Mouse (Mus musculus) left cerebral cortex, postnatal 14 days (tissue): ENCODE results near the gene Trim38. TPM values are rescaled to one million over a fixed set of nuclear protein-coding genes. Genes with fewer than 3 reads are reported as not detected.
"Not testable (repeated sequence)": the region's sequence is repeated elsewhere in the genome, so short reads cannot be mapped to it uniquely, and the experiment has no call there.

Experiments
- DNase-seq, 2 experiments: peaks; one replicate each; pipeline ENCODE4 v3.0.0; 2021 to 2022; ENCODE audit warnings: low spot score in 2 of 2, mixed read lengths in 1 of 2
- intact Hi-C: fragments of 180-260 bp; cut with DNase I; formaldehyde crosslinking; loops from one replicate; pipeline ENCODE4 v1.15.1; 2025
- total RNA-seq, 2 experiments: library from RNA; stranded (reverse); gene quantifications; 2 replicates each; pipeline ENCODE4 v1.2.3; 2021

Trim38 gene
- total RNA-seq, 2 experiments from 2014 or later = not detected

- no peak for DNase-seq
- intact Hi-C loops = loop anchor here (10.0 kb wide), 2 partner anchors 320 to 1700 kb away; partner anchors contain the start of genes Abt1, Hist1h2ag, Hist1h2bj and Hist1h4i
Observed at GRCm38 (mm10) chr13:23744421-23745380, 25.0 kb upstream of the Trim38 start.

DNA sequence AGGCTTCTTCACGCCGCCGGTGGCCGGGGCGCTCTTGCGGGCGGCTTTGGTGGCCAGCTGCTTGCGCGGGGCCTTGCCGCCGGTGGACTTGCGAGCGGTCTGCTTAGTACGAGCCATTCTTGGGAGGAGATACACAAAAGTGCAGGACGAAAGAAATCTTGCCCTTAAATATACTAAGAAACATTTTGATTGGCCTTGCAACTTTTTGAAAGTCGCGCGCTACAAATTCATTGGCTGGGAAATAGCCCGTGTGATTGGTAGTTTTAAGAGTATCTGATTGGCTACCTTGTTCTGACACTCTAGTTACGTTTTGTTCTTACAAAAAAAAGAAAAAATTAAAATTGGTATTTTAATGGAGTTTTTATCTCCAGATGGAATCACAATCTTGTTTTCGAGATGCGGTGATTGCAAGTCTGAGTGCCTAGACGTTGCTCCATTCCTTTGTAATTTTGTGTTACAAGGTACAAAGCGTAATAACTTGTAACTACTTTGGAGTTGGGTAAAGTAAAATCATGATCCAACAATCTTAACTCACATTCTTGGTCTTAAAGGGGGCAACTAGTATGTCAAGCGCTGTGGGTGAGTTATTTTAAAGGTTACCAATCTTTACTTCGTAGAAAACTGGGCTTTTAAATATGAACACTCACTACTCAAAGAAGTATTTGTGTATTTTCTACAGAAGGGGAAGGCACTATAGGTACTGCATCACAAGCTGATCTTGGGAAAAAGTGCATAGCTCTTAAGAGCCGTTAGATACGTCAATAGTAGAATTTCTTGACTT lies 24.1 kb upstream of the Trim38 start, which contains the start of gene Hist1h3c:
Gene Hist1h3c, minus strand, starts transcription at position 222 of the 781 bp plus-strand sequence.
- DNase-seq = peak; percentile 92 to 93
- intact Hi-C loops = loop anchor here (10.0 kb wide), 2 partner anchors 321 to 1701 kb away; partner anchors contain the start of genes Abt1, Hist1h2ag, Hist1h2bj and Hist1h4i

DNA sequence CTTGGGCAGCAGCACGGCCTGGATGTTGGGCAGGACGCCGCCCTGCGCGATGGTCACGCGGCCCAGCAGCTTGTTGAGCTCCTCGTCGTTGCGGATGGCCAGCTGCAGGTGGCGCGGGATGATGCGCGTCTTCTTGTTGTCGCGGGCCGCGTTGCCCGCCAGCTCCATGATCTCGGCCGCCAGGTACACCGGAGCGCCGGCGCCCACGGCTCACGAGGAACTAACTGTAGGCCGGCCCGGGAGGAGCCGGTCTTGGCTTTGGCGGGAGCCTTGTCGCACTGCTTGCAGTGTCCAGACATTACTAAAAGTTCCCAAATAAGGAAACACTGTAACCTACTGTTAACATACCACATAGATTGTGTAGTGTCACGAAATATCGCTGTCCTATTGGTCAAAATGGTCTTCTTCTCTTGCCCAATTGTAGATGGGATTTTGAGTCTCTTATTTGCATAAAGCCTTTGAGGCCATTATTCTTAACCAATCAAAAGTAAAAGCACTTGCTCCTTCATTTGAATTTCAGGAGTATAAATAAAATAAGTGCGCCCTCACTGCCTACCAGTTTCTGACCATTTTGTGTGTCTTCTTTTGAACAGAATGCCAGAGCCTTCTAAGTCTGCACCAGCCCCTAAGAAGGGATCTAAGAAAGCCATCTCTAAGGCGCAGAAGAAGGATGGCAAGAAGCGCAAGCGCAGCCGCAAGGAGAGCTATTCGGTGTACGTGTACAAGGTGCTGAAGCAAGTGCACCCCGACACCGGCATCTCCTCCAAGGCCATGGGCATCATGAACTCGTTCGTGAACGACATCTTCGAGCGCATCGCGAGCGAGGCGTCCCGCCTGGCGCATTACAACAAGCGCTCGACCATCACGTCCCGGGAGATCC lies 23.3 kb upstream of the Trim38 start, which contains the start of gene Hist1h2bb:
Gene Hist1h2bb, plus strand, starts transcription at position 534 of the 880 bp plus-strand sequence.
- DNase-seq = peak; percentile 73 to 94
- intact Hi-C loops = loop anchor here (10.0 kb wide), 2 partner anchors 322 to 1702 kb away; partner anchors contain the start of genes Abt1, Hist1h2ag, Hist1h2bj and Hist1h4i

DNA sequence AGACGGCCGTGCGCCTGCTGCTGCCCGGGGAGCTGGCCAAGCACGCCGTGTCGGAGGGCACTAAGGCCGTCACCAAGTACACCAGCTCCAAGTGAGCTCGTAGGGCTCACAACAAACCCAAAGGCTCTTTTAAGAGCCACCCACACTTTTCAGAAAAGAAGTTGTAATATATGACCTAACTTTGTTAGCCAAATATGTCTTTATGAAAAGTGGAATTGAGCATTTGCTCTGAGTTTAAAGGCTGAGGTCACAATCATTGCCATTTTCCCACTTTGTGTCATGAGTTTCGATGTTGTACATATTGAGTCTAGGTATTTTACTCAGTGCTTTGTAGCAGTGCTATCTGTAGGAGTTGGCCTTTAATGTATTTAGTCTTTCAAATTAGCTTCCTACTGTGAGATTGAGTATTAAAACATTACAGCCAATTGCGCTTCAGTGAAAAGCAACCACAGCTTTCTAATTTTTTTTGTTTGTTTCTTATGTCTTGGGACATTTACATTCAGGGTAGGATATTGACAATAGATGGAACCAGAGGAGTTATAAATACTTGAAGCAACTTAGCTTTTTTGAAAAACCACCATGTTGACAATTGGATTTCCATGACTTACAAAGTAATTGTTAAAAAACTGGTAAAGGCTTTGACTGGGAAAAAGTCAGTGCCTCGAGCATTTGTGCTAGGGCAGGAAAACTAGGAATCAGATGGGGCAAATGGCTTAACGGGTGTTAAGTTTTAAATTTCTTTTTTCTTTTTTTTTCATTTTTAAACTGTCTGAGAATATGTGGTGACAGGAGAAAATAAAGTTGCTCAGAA lies 22.4 kb upstream of the Trim38 start:
- intact Hi-C loops = loop anchor here (10.0 kb wide), 2 partner anchors 322 to 1702 kb away; partner anchors contain the start of genes Abt1, Hist1h2ag, Hist1h2bj and Hist1h4i
- no peak for DNase-seq

DNA sequence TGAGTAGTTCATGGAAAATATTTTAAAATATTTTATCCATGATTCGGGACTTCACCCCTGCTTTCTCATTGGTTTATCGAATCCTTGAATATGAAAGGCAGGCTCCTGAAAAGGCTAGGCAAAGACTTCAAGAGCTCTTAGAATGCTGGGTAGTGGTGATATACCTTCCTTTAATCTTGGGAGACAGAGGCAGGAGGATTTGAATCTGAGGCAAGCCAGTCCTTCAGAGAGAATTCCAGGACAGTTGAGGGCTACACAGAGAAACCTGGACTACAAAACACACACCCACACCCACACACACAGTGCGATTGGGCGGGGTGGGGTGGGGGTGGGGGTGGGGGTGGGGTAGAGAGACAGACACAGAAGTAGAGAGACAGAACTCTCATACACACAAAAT lies 21.8 kb upstream of the Trim38 start:
- DNase-seq = no peak
- intact Hi-C loops = loop anchor here (10.0 kb wide), 2 partner anchors 323 to 1703 kb away; partner anchors contain the start of genes Abt1, Hist1h2ag, Hist1h2bj and Hist1h4i

GRCm38 (mm10) chr13:23749563-23750121 lies 20.1 kb upstream of the Trim38 start:
- DNase-seq = no peak
- intact Hi-C loops = loop anchor here (10.0 kb wide), 2 partner anchors 325 to 1705 kb away; partner anchors contain the start of genes Abt1, Hist1h2ag, Hist1h2bj and Hist1h4i

DNA sequence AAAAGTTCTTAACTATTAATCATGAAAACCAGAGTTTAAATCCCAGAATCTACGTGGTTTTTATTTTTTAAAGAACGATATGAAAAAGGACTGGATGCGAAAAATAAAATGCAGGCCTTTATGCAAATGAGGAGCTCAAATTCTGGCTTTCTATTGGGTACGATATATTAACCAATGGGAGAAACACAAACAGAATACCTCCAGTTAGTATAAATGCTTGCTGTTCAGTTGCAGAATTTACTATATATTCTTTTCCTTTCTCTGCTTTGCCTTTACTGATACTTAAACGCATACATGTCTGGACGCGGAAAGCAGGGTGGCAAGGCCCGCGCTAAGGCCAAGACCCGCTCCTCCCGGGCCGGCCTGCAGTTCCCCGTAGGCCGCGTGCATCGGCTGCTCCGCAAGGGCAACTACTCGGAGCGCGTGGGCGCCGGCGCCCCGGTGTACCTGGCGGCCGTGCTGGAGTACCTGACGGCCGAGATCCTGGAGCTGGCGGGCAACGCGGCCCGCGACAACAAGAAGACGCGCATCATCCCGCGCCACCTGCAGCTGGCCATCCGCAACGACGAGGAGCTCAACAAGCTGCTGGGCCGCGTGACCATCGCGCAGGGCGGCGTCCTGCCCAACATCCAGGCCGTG lies 18.8 kb upstream of the Trim38 start, which contains the start of gene Hist1h2ab:
Gene Hist1h2ab, plus strand, starts transcription at position 288 of the 639 bp plus-strand sequence.
- DNase-seq = peak in 1 of 2 experiments; percentile 71
- intact Hi-C loops = not testable (repeated sequence)

DNA sequence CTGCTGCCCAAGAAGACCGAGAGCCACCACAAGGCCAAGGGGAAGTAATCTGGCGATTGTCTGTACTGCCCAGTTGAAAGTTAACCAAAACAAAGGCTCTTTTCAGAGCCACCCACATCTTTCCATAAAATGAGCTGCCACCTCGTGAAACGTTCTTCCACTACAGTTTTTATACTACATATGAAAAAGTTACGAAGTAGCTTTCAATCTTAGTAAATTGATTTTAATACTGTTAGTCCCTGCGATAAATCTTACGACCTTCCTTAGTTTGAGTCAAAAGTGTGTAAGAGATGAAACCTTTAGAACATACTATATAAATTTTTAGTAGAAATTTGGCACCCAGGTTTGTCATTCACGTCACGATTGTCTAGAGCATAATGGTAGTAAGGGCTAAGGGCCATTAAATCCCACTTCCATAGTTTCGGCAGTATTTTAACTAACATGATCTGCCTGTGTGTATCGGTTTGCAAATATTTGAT lies 18.2 kb upstream of the Trim38 start:
- intact Hi-C loops = no loop called here
- DNase-seq = no peak

DNA sequence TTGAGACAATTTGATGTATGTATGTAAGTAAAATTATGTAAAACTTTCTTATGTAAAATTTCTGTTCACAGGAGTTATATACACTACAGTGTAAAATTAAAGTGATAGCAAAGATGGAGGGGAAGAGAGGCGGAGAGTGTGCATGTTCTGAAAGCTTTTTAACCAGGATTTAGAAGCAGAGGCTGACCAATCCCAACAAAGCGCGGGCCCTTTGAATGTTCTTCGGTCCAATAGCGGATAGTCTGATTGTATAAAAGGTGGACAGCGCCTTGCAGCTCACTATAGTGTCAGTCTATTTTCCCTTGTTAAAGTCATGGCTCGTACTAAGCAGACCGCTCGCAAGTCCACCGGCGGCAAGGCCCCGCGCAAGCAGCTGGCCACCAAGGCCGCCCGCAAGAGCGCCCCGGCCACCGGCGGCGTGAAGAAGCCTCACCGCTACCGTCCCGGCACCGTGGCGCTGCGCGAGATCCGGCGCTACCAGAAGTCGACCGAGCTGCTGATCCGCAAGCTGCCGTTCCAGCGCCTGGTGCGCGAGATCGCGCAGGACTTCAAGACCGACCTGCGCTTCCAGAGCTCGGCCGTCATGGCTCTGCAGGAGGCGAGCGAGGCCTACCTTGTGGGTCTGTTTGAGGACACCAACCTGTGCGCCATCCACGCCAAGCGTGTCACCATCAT lies 17.5 kb upstream of the Trim38 start, which contains the start of gene Hist1h3b:
Gene Hist1h3b, plus strand, starts transcription at position 201 of the 675 bp plus-strand sequence.
- intact Hi-C loops = not testable (repeated sequence)
- peak; percentile 95 to 98 for DNase-seq

- no peak for DNase-seq
- intact Hi-C loops = no loop called here
Observed at GRCm38 (mm10) chr13:23752742-23753172, 17.0 kb upstream of the Trim38 start.

DNA sequence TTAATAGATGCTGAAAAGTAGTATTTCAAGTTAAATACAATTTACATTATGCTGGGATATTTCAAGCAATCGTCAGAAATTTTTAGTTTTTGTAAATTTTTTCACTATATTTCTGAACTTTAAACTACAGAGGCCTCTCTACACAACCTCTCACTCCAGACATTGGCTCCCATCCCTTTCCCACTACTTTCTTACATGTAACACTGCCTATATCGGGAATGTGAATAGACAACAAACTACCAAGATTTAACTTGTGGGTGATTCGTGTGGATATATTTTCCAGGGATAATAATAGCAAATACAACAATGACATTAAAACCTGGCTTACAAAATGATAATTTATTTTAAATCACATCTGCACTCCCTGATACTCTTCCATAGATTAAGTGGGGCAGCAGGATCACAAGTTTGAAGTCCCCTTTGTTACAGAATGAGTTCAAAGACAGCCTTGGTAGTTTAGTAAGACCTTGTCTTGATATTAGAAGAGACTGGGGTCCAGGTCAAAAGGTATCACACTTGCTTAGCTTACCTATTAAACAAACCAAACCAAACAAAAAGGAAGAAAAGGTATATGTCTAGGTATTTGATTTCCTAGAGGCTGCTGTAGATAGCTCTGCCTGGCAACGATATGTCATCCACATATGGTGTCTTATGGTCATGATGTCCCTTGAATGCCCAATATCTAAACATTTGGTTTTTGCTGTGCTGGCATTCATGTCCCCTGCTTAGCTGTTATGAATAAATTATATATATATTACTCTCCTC lies 16.2 kb upstream of the Trim38 start:
- no peak for DNase-seq
- intact Hi-C loops = no loop called here

- intact Hi-C loops = no loop called here
Observed at GRCm38 (mm10) chr13:23755000-23755399, 14.7 kb upstream of the Trim38 start.

GRCm38 (mm10) chr13:23756790-23757189 lies 12.9 kb upstream of the Trim38 start, which contains the start of gene Hist1h4b:
Gene Hist1h4b (plus strand): TSS chr13:23757013.
- DNase-seq = peak; percentile 90
- intact Hi-C loops = no loop called here

More at GRCm38 (mm10) chr13:23755000-23755399, 14.7 kb upstream of the Trim38 start:
- DNase-seq = no peak

- intact Hi-C loops = no loop called here
- DNase-seq = no peak
Observed at GRCm38 (mm10) chr13:23757211-23757773, 12.4 kb upstream of the Trim38 start.

GRCm38 (mm10) chr13:23757921-23758320 lies 11.8 kb upstream of the Trim38 start:
- no peak for DNase-seq
- intact Hi-C loops = no loop called here
